Mouse (Mus musculus) large intestine, adult 2 months (tissue): ENCODE measurements around the gene Ppp1r35. TPM values are rescaled to one million over a fixed set of nuclear protein-coding genes. Genes with fewer than 3 reads are reported as not detected.
"Not testable (repeated sequence)": the region's sequence is repeated elsewhere in the genome, so short reads cannot be mapped to it uniquely, and the experiment has no call there.

Experiments
- DNase-seq: peaks from one replicate; pipeline ENCODE4 v3.0.0-alpha.2; 2012; ENCODE audit warnings: low read depth, low spot score
- WGBS: fragments of 180-500 bp; shearing (Covaris S2); methylation state at CpG from one replicate; pipeline ENCODE4 v1.1.7; 2018; 5-methylcytosine and 5-hydroxymethylcytosine counted together
- polyA plus RNA-seq: library from polyadenylated mRNA; depleted of rRNA; stranded (reverse); fragments of >200 nt; gene quantifications from 2 replicates; pipeline ENCODE4 v1.2.3, GENCODE M21; 2012

Gene Ppp1r35
- polyA plus RNA-seq, 1 experiment = 31.2 TPM

DNA sequence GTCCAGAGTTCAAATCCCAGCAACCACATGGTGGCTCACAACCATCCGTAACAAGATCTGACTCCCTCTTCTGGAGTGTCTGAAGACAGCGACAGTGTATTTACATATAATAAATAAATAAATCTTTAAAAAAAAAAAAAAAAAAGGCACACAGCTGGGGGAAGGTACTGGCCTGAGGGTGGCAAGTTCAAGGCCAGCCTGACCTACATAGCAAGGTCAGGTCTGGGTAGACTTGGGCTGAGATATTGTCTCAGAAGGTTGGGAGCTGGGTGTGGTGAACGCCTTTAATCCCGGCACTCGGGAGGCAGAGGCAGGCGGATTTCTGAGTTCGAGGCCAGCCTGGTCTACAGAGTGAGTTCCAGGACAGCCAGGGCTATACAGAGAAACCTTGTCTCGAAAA lies 28.4 kb upstream of the Ppp1r35 start:
- 94% methylated on average over 7 of the region's 8 CpGs for WGBS

DNA sequence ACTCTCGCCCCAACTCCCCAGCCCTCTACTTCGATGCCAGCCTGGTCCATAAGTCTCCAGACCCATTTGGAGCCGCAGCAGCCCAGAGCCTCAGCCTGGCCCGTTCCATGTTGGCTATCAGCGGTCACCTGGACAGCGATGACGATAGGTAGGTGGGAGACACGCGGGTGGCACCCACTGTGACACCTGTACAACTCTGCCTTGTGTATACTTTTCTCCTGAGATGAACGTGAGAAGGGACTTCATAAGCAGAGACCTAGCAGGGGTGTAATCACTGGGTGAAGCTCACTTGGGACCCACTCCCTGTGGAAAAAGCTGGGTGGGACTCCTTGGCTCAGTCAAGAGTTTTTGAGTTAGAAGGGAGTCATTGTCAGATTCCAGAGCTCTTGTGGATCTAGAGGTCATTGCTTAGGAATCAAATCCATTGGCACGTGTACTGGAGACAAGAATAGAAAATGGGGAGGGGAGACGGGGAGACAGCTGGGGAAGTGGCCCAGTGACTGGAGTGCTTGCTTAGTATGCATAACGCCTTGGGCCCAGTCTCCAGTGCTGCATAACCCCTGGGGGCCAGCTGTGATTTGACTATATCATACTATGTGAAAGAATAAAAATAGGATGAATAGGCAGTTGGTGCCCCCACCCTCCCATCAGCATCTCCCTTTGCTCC lies 27.3 kb upstream of the Ppp1r35 start:
- no peak for DNase-seq
- WGBS = 91% methylated on average over 13 of the region's 13 CpGs

More for the DNA sequence above, 28.4 kb upstream of the Ppp1r35 start:
- not testable (repeated sequence) for DNase-seq

GRCm38 (mm10) chr5:137751988-137752387 lies 26.7 kb upstream of the Ppp1r35 start:
- 61% methylated on average over 6 of the region's 6 CpGs for WGBS
- no peak for DNase-seq

DNA sequence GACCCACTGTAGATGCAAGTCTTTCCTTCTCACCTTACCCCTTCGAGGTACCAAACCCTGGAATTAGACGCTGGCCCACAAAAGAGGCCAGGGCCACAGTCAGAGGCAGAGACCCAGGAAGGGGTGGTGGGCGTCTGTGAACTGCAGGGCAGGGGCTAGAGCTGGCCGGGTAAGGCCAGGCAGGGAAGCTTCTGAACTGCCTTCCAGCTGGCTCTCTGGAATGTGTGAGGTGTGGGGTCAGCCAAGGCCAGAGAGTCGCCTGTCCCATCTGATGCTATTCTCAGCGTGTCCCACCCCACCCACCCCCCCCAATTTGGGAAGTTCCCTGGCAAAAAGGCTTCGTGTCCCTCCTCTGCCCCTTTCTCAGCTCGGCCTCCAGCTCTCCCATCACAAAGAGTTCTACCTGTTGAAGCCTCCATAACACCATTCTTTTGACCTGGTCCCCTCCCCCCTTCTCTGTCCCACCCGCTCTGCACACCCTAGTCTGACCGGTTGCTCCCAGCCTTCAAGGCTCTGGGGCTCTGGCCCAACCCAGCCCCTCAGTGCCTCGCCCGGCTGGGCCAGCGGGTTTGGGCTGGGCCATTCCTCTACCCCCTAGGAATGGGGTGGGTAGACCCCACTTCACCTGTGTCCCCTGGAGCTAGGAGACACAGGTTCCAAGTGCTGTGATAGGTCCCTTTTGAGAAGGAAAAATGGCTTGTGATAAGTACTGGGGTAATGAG lies 25.4 kb upstream of the Ppp1r35 start:
- WGBS = 57% methylated on average over 13 of the region's 13 CpGs
- DNase-seq = no peak

DNA sequence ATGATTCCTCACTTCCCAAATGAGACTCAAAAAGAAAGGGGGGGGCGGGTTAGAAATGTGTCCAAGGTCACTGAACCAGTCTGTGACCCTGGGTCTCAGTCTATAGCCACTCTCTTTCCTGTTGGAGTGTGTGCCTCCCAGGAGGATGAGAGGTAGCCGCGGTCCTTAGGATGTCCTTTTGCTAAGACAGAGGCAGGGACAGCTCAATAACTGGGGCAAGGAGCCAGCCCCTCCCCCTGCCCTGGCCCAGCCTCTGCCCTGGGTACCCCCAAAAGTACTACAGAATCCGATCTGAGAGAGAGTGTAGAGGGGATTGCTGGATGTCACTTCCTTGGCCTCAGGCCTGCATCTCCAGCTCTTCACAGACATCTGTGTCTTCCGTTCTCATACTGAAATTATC lies 23.2 kb upstream of the Ppp1r35 start:
- 83% methylated on average over 5 of the region's 5 CpGs for WGBS
- DNase-seq = no peak

- no peak for DNase-seq
- 75% methylated on average over 3 of the region's 3 CpGs for WGBS
Measured at GRCm38 (mm10) chr5:137756106-137756505, 22.5 kb upstream of the Ppp1r35 start.

GRCm38 (mm10) chr5:137756882-137757661 lies 21.6 kb upstream of the Ppp1r35 start:
- WGBS = 48% methylated on average over 10 of the region's 10 CpGs

DNA sequence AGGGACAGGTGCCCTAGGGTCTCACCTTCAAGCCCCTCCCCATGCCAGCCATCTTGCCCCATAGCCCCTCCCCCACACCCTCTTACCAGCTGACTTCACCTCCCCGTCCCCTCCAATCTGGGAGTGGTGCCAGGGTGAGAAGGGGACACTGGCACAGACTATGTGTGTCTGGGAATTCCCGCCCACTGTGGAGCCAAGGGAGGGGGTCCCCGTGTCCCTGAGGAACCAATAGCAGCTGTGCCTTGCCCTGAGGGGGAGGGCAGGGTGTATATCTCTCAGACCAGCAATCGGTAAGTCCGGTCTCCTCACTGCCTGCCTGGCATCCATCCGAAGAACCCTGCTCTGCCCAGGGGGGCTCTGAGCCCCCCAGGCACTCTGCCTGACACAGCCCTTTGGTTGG lies 20.8 kb upstream of the Ppp1r35 start:
- 74% methylated on average over 6 of the region's 6 CpGs for WGBS
- no peak for DNase-seq

More at GRCm38 (mm10) chr5:137756882-137757661, 21.6 kb upstream of the Ppp1r35 start:
- no peak for DNase-seq

DNA sequence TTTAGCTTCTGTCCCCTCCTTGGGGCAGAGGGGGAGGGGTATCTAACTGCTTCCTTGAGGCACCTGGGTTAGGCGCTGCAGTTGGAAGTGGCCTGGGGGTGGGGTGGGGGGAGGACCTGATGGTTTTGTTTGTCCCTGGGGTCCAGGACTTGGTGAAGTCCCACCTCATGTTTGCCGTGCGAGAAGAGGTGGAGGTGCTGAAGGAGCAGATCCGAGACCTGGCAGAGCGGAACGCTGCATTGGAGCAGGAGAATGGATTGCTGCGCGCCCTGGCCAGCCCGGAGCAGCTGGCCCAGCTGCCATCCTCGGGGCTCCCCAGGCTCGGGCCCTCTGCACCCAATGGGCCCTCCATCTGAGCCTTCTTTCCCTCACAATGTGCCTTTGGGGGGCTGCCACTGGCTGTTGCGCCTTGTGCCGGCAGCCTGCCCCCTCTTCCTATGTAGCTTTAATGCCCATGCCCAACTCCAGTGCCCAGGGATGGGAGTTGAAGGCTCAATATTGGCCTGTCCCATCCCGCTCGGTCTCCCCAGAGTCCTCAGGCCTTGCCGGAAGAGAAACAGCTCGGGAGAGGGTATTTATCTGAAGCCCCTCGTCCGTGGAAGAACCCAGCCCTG lies 19.6 kb upstream of the Ppp1r35 start:
- WGBS = 86% methylated on average over 19 of the region's 19 CpGs
- DNase-seq = no peak

GRCm38 (mm10) chr5:137759971-137760412 lies 18.7 kb upstream of the Ppp1r35 start:
- DNase-seq = peak; percentile 84
- WGBS = 13% methylated on average over 4 of the region's 4 CpGs

GRCm38 (mm10) chr5:137764609-137765340 lies 13.9 kb upstream of the Ppp1r35 start:
- WGBS = 63% methylated on average over 9 of the region's 9 CpGs
- no peak for DNase-seq

- DNase-seq = no peak
- whole genome bisulfite sequencing = 73% methylated on average over 3 of the region's 3 CpGs
Measured at GRCm38 (mm10) chr5:137766270-137766669, 12.4 kb upstream of the Ppp1r35 start.

GRCm38 (mm10) chr5:137768475-137768874 lies 10.2 kb upstream of the Ppp1r35 start:
- 82% methylated on average over 1 of the region's 1 CpGs for WGBS
- DNase-seq = no peak

GRCm38 (mm10) chr5:137770709-137771108 lies 7.9 kb upstream of the Ppp1r35 start:
- DNase-seq = no peak
- 43% methylated on average over 2 of the region's 2 CpGs for WGBS

DNA sequence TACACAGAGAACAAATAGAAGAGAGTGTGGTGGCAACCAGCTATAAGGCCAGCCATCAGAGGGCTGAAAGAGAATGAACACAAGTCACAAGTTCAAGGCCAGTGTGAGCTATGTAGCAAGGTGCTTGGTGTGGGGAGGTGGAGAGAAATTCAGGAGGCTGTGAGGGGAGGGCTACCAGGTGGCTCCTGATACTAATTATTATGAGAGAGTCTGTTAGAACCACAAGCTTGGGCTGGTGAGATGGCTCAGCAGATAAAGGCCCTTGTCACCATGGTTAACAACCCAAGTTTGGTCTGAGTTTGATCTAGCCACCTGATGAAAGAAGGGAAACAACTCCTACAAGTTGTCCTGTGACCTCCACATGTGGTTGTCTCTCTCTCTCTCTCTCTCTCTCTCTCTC lies 5.9 kb upstream of the Ppp1r35 start:
- no peak for DNase-seq

DNA sequence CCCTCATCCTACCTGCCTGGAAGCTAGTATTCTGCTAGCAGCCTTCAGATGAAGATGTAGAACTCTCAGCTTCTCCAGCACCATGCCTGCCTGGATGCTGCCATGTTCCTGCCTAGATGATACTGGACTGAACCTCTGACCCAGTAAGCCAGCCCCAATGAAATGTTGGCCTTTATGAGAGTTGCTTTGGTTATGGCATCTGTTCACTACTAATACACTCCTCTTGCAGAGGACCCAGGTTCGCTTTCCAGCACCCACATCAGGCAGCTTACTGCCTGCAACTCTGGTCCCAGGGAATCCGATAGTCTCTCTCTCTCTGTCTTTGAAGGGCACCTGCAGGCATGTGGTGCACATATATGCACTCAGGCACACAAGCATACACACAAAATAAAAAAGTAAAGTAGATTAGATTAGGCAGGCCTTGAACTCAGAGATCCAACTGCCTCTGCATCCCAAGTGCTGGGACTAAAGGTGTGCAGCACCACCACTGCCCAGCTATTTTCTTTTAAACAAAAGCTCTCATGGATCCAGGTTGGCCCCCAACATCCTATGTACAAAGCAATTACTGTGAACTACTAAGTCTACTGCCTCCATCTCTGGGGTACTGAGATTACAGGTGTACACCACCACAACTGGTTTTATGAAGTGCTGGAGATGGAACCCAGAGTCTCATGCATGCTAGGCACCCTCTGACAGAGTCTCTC lies 2.9 kb upstream of the Ppp1r35 start:
- no peak for DNase-seq
- 95% methylated on average over 2 of the region's 2 CpGs for WGBS

DNA sequence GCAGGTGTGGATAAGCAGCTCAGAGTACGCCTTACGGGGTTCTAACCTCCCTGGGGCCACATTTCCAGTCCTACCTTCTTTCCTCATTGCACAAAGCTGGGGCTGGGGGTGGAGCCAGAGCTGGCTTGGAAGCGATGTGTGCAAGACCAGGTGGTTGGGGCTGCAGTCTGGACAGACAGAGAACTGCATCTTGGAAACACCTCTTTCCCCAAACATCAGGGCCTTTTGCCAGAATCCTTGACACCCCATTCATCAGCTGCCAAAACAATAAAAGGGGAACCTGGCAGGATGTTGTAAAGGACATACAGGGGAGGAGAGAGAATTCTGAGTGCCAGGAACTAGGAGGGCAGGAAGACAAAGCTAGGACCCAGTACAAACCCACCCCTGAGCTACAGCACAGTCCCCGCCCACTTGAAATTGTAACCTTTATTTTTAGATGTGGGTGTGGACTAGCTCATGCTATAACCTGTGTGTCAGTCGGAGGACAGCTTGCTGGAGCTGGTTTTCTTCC lies 2.2 kb upstream of the Ppp1r35 start:
- no peak for DNase-seq
- 12% methylated on average over 5 of the region's 5 CpGs for WGBS

DNA sequence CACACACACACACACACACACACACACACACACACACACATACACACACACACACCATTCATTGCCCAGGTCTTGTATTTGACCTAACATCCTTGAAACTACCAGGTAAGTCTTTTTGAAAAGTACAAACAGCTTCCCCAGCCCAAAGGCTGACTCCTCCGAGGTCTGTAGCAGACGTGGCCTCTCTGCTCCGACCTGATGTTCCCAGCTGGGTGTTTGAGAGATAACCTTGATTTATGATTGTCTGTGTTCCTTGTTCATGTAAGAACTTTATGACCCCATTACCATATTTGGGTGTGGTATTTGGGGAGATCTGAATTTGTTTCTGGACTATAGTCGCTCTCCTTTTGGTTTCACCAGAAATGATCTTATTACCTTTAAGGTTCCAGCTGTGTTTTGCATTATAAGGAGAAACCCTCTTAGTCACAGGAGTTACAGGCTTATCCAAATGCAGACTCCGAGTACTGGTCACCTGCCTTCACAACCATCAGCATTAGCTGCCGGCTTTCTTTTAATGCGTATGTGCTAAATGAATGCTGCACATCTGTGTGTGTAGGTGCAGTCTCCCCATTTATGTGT lies 1.3 kb upstream of the Ppp1r35 start:
- WGBS = 30% methylated on average over 7 of the region's 7 CpGs
- no peak for DNase-seq
